Mouse (Mus musculus) embryonic fibroblast, embryonic 13.5 days (primary cell): ENCODE data around the gene Larp1.

ENCODE experiments used
- CTCF ChIP-seq: IDR thresholded peaks from 2 replicates; pipeline ENCODE4 v1.5.1; 2011; ENCODE audit warnings: mild to moderate bottlenecking, control low read depth, low read length, moderate library complexity, borderline replicate concordance; ENCODE audit not compliant: insufficient read depth
- POLR2A ChIP-seq: IDR thresholded peaks from 2 replicates; pipeline ENCODE4 v1.6.1; 2011; ENCODE audit warnings: low read depth, mild to moderate bottlenecking, control low read depth, low read length, moderate library complexity

- TF ChIP-seq POLR2A = no peak
- TF ChIP-seq CTCF = no peak
Observed at GRCm38 (mm10) chr11:58042861-58043431, 34.1 kb downstream of the Larp1 start.
